Mouse (Mus musculus): ENCODE measurements around the gene Pigk.

DNA sequence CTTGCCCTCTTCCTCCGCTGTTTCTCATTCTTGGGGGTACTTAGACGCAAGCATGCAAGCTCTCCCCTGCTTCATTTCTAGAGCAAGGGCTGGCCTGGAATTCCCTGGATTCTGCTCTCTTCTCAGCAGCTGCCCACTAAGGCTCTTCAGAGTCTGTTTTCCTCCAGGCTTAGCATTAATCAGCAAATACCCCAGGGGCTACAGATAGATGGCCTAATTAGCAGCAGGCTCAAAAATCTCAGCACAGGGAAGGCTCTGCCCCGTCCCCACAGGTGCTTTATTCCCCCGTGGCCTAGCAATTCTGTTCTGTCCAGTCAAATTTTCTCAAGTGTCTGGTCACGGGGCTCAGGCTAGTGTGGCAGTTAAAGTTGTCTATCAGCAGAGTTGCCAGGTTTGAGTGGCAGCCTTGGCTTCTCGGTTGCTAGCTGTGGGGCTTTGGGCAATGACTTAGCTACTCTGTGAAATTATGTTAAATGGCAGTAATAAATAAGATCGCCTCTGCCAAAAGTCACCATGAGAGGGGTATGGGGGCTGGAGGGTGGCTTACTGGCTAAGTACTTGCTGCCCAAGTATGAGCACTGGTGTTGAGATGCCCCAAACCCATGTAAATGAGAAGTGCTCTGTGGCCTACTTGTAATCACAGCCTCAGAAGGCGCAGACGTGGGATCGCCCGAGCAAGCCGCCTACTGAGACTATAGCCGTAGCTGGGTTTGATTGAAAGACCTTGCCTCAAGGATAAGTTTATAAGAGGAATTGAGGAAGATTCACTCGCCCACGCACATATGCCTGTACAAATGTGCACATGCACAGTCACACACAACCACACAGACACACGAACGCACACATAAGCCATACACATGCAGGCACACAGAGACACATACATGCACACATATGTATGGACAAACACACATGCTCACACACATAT lies 160.8 kb downstream of the Pigk start:
- TF ChIP-seq CTCF (IDR thresholded peaks at IDR 0.05; ENCODE audit: borderline replicate concordance, insufficient read depth, low read depth, low read length) (no peak), POLR2A (IDR thresholded peaks at IDR 0.05; ENCODE audit: borderline replicate concordance, insufficient read depth, low read length) (no peak)

Measured in cerebellum, adult 2 months (tissue).